Comparison of ENCODE assay signal across 8 mouse cellular contexts in genomic region chr12:100200645-100201362, GRCm38 (mm10). TPM values are rescaled to one million over a fixed set of nuclear protein-coding genes. Genes with fewer than 3 reads are reported as not detected.
DNase-seq lines count a peak whose midpoint lies in the region; ATAC-seq and TF ChIP-seq lines count a peak whose summit lies in the region.

No protein-coding gene starts in this region.

- H3K36me3 ChIP-seq in kidney, postnatal 0 days (ENCODE audit: insufficient read depth, low read length): peaks cover 30% of the 10 kb centered on the region

- no peaks in the 10 kb centered on the region for H3K9me3 ChIP-seq in kidney, postnatal 0 days (replicated peaks; ENCODE audit: low read length)

- peak; percentile 32 for DNase-seq in heart, adult 8-10 months (ENCODE audit: low spot score)
- no peak for DNase-seq in heart, postnatal 14 days
- DNase-seq in thymus, postnatal 0 days (ENCODE audit: low spot score): peak; percentile 56
- no peak for DNase-seq in thymus, postnatal 25 days
- peak; percentile 47 for DNase-seq in kidney, postnatal 0 days (ENCODE audit: low spot score)
- DNase-seq in natural killer cell, adult 2 months (ENCODE audit: low spot score in 2 of 2): peak; percentile 21 to 48
- no peak for DNase-seq in layer of hippocampus, adult 9-10 months (ENCODE audit: low spot score)

- ATAC-seq in erythroid progenitor cell, adult 5-6 weeks (replicated peaks; ENCODE audit: low FRiP score, poor library complexity, severe bottlenecking): peak; percentile 20
- no peak; the same call in 1 of the 2 replicates for ATAC-seq in kidney, postnatal 0 days (replicated peaks; ENCODE audit: low FRiP score, low read depth)

- peak overlapping the region; percentile 85 for H3K9ac ChIP-seq in kidney, postnatal 0 days (ENCODE audit: low read depth, low read length)

- intact Hi-C loops in heart, postnatal 14 days (cut with DNase I): loop anchor here (5.0 kb wide), 5 partner anchors 91 to 316 kb away; no protein-coding TSS in a partner anchor

- H3K4me1 ChIP-seq in kidney, postnatal 0 days (replicated peaks; ENCODE audit: insufficient read depth, low read length): peaks cover 4% of the 10 kb centered on the region; the same call in 1 of the 2 replicates

- H3K27me3 ChIP-seq in kidney, postnatal 0 days (ENCODE audit: insufficient read depth, low read length): no peaks in the 10 kb centered on the region

- H3K4me2 ChIP-seq in kidney, postnatal 0 days (ENCODE audit: low read length): peak overlapping the region; percentile 88

- H3K4me3 ChIP-seq in kidney, postnatal 0 days (replicated peaks; ENCODE audit: low read depth, low read length): peak overlapping the region; percentile 92

- 5% methylated on average over 29 of the region's 29 CpGs for WGBS in kidney, postnatal 0 days

- TF ChIP-seq CTCF in kidney, postnatal 0 days (IDR thresholded peaks at IDR 0.05; ENCODE audit: low read depth): no peak

- H3K27ac ChIP-seq in kidney, postnatal 0 days: peak overlapping the region; percentile 88

RNA-seq across cellular contexts. Expression of gene Calm1, which starts 1.6 kb away (rescaled TPM):
- total RNA-seq in heart, adult 8-10 months (2022): 100 to 1,000 TPM; 183 to 222 (median 211) TPM
- total RNA-seq in heart, postnatal 14 days (2021): 100 to 1,000 TPM; 282 to 334 TPM
- polyA plus RNA-seq in thymus, postnatal 0 days (2015; fragmentation: Nextera tagmentation; extraction: Ambion mirVana): 1,636 and 1,740 TPM in 2 replicates
- 96.0 and 222 TPM in 2 replicates for total RNA-seq in erythroid progenitor cell, adult 5-6 weeks (2015; ENCODE audit: low replicate concordance)
- total RNA-seq in erythroid progenitor cell, adult 5-6 weeks (2017; ENCODE audit: low replicate concordance): 92.8 and 101 TPM in 2 replicates
- 1,372 and 1,376 TPM in 2 replicates for polyA plus RNA-seq in kidney, postnatal 0 days (2015; fragmentation: Nextera tagmentation; extraction: Ambion mirVana)

RNA-seq across cellular contexts. Expression of gene Nrde2, which starts 41.4 kb away (rescaled TPM):
- 10 to 100 TPM in 2 of 4 experiments, 1 to 10 TPM in 2; 8.1 to 14.2 (median 10.9) TPM for total RNA-seq in heart, adult 8-10 months (2022)
- 10 to 100 TPM in 1 of 2 experiments, 1 to 10 TPM in 1; 8.4 to 11.9 TPM for total RNA-seq in heart, postnatal 14 days (2021)
- 23.5 and 27.0 TPM in 2 replicates for polyA plus RNA-seq in thymus, postnatal 0 days (2015; fragmentation: Nextera tagmentation; extraction: Ambion mirVana)
- total RNA-seq in erythroid progenitor cell, adult 5-6 weeks (2015; ENCODE audit: low replicate concordance): 1.4 and 10.1 TPM in 2 replicates
- 4.8 and 11.3 TPM in 2 replicates for total RNA-seq in erythroid progenitor cell, adult 5-6 weeks (2017; ENCODE audit: low replicate concordance)
- polyA plus RNA-seq in kidney, postnatal 0 days (2015; fragmentation: Nextera tagmentation; extraction: Ambion mirVana): 17.2 and 18.6 TPM in 2 replicates

Comparison
In these comparisons a context has a peak if more than half of its experiments do, and no peak if none do; other contexts are left out.
1. DNase-seq: peak in heart, adult 8-10 months (single experiment), thymus, postnatal 0 days (single experiment), kidney, postnatal 0 days (single experiment) and natural killer cell, adult 2 months (2 of 2); none in heart, postnatal 14 days (0 of 2), thymus, postnatal 25 days (single experiment) and layer of hippocampus, adult 9-10 months (single experiment).